8 mouse cellular contexts compared by ENCODE assay signal in genomic region chr2:158865358-158865757, GRCm38 (mm10).
A peak's percentile ranks its signal among the peaks of the same experiment; 100 is the strongest.
DNase-seq lines count a peak whose midpoint lies in the region; ATAC-seq and TF ChIP-seq lines count a peak whose summit lies in the region.

No protein-coding gene starts in this region.

- H3K9me3 ChIP-seq in heart, embryonic 14.5 days (ENCODE audit: control insufficient read depth, low read length), result no peaks in the 10 kb centered on the region
- H3K9me3 ChIP-seq in kidney, postnatal 0 days (replicated peaks; ENCODE audit: low read length), result no peaks in the 10 kb centered on the region
- H3K9me3 ChIP-seq in liver, embryonic 11.5 days (ENCODE audit: control insufficient read depth, low read length), result no peaks in the 10 kb centered on the region
- no peaks in the 10 kb centered on the region for H3K9me3 ChIP-seq in stomach, postnatal 0 days (ENCODE audit: control insufficient read depth, low read length)

- ATAC-seq in CD4-positive, CD25-positive, alpha-beta regulatory T cell, adult 4 months, result peak; percentile 39
- 0 out of 2 replicates have a peak, but pooled peaks have one; percentile 55 for ATAC-seq in erythroid progenitor cell, adult 5-6 weeks (replicated peaks; ENCODE audit: low FRiP score, poor library complexity, severe bottlenecking)
- ATAC-seq in heart, embryonic 14.5 days (ENCODE audit: insufficient number of reproducible peaks, insufficient read depth, low FRiP score, low read depth), result peak; percentile 32; the same call in 1 of the 2 replicates
- no peak for ATAC-seq in kidney, postnatal 0 days (replicated peaks; ENCODE audit: low FRiP score, low read depth)
- peak; percentile 59; the same call in 1 of the 2 replicates for ATAC-seq in liver, embryonic 11.5 days (replicated peaks; ENCODE audit: low FRiP score)
- peak; percentile 31; the same call in 1 of the 2 replicates for ATAC-seq in stomach, postnatal 0 days (ENCODE audit: low FRiP score, low TSS enrichment)

- WGBS in heart, embryonic 14.5 days, result 14% methylated on average over 10 of the region's 10 CpGs
- 25% methylated on average over 10 of the region's 10 CpGs for WGBS in kidney, postnatal 0 days
- 20% methylated on average over 10 of the region's 10 CpGs for WGBS in liver, embryonic 11.5 days
- WGBS in stomach, postnatal 0 days, result 27% methylated on average over 10 of the region's 10 CpGs

- peak; percentile 96 for TF ChIP-seq CTCF in kidney, postnatal 0 days (IDR thresholded peaks at IDR 0.05; ENCODE audit: low read depth)
- TF ChIP-seq CTCF in stomach, postnatal 0 days (IDR thresholded peaks at IDR 0.05; ENCODE audit: low read depth), result peak; percentile 94

- no peak overlapping the region for H3K27ac ChIP-seq in heart, embryonic 14.5 days (replicated peaks in 1 of 2; ENCODE audit: control insufficient read depth in 1 of 2, insufficient read depth in 1 of 2, low read depth in 2 of 2, low read length in 2 of 2)
- no peak overlapping the region for H3K27ac ChIP-seq in kidney, postnatal 0 days
- H3K27ac ChIP-seq in liver, embryonic 11.5 days (ENCODE audit: low read depth, low read length), result no peak overlapping the region
- H3K27ac ChIP-seq in stomach, postnatal 0 days (replicated peaks), result no peak overlapping the region

- no peak overlapping the region for H3K4me3 ChIP-seq in heart, embryonic 14.5 days (ENCODE audit: control insufficient read depth in 1 of 2, insufficient read depth in 1 of 2, low read depth in 1 of 2, low read length in 2 of 2)
- no peak overlapping the region for H3K4me3 ChIP-seq in kidney, postnatal 0 days (replicated peaks; ENCODE audit: low read depth, low read length)
- no peak overlapping the region for H3K4me3 ChIP-seq in liver, embryonic 11.5 days (ENCODE audit: low read depth, low read length)
- H3K4me3 ChIP-seq in stomach, postnatal 0 days (ENCODE audit: low read depth, low read length), result no peak overlapping the region

- TF ChIP-seq EP300 in stomach, postnatal 0 days (optimal IDR thresholded peaks at IDR 0.05), result no peak

- H3K27me3 ChIP-seq in heart, embryonic 14.5 days (ENCODE audit: control insufficient read depth, insufficient read depth, low read length), result no peaks in the 10 kb centered on the region
- H3K27me3 ChIP-seq in kidney, postnatal 0 days (ENCODE audit: insufficient read depth, low read length), result no peaks in the 10 kb centered on the region
- no peaks in the 10 kb centered on the region for H3K27me3 ChIP-seq in liver, embryonic 11.5 days (replicated peaks; ENCODE audit: control insufficient read depth, insufficient read depth, low read length)
- no peaks in the 10 kb centered on the region for H3K27me3 ChIP-seq in stomach, postnatal 0 days (ENCODE audit: control insufficient read depth, insufficient read depth, low read length)

- H3K4me1 ChIP-seq in heart, embryonic 14.5 days (ENCODE audit: control insufficient read depth in 2 of 2, insufficient read depth in 2 of 2, low read length in 2 of 2), result peaks cover 3 to 6% of the 10 kb centered on the region in 2 experiments; a peak in 1 of 4 replicates
- 0 out of 2 replicates have a peak, but pooled peaks cover 2% of the 10 kb centered on the region for H3K4me1 ChIP-seq in kidney, postnatal 0 days (replicated peaks; ENCODE audit: insufficient read depth, low read length)
- no peaks in the 10 kb centered on the region for H3K4me1 ChIP-seq in liver, embryonic 11.5 days (replicated peaks; ENCODE audit: control insufficient read depth, insufficient read depth, low read length)
- no peaks in the 10 kb centered on the region for H3K4me1 ChIP-seq in stomach, postnatal 0 days (replicated peaks; ENCODE audit: control insufficient read depth, insufficient read depth)

- H3K36me3 ChIP-seq in heart, embryonic 14.5 days (ENCODE audit: control insufficient read depth, insufficient read depth, low read length), result no peaks in the 10 kb centered on the region
- no peaks in the 10 kb centered on the region for H3K36me3 ChIP-seq in kidney, postnatal 0 days (ENCODE audit: insufficient read depth, low read length)
- no peaks in the 10 kb centered on the region for H3K36me3 ChIP-seq in liver, embryonic 11.5 days (ENCODE audit: control insufficient read depth, insufficient read depth, low read length)
- no peaks in the 10 kb centered on the region for H3K36me3 ChIP-seq in stomach, postnatal 0 days (ENCODE audit: control insufficient read depth, insufficient read depth, low read length)

- DNase-seq in brain, adult 2 months (ENCODE audit: low read depth, low spot score), result peak; percentile 77
- DNase-seq in kidney, postnatal 0 days (ENCODE audit: low spot score), result peak; percentile 64
- peak; percentile 83 for DNase-seq in liver, embryonic 11.5 days (ENCODE audit: low spot score)
- DNase-seq in neural tube, embryonic 10.5 days (ENCODE audit: extremely low spot score, low spot score), result peak; percentile 93
- DNase-seq in stomach, postnatal 0 days (ENCODE audit: low spot score), result peak; percentile 81

- no peak overlapping the region for H3K9ac ChIP-seq in heart, embryonic 14.5 days (ENCODE audit: low read length)
- H3K9ac ChIP-seq in kidney, postnatal 0 days (ENCODE audit: low read depth, low read length), result no peak overlapping the region
- no peak overlapping the region for H3K9ac ChIP-seq in liver, embryonic 11.5 days (ENCODE audit: low read depth, low read length)
- H3K9ac ChIP-seq in stomach, postnatal 0 days (ENCODE audit: low read length), result no peak overlapping the region

- H3K4me2 ChIP-seq in heart, embryonic 14.5 days (ENCODE audit: low read length), result no peak overlapping the region
- H3K4me2 ChIP-seq in kidney, postnatal 0 days (ENCODE audit: low read length), result no peak overlapping the region
- H3K4me2 ChIP-seq in liver, embryonic 11.5 days, result no peak overlapping the region
- H3K4me2 ChIP-seq in stomach, postnatal 0 days (replicated peaks; ENCODE audit: low read depth), result no peak overlapping the region
